Mouse (Mus musculus) bone marrow macrophage, adult 2 months (primary cell): ENCODE data around the gene Pitx3.

ENCODE experiments used
- CTCF ChIP-seq: IDR thresholded peaks from 2 replicates; pipeline ENCODE4 v1.5.1; 2012; ENCODE audit warnings: low read depth, mild to moderate bottlenecking, low read length, moderate library complexity
- POLR2A ChIP-seq: IDR thresholded peaks from 2 replicates; pipeline ENCODE4 v1.6.1; 2012; ENCODE audit warnings: mild to moderate bottlenecking, low read depth, low read length, borderline replicate concordance

- TF ChIP-seq POLR2A (no peak), CTCF (no peak)
These were observed 24.2 kb downstream of the Pitx3 start for GRCm38 (mm10) chr19:46123876-46124275.
